7 mouse cellular contexts compared by ENCODE assay signal in genomic region chr17:47973563-47974472, GRCm38 (mm10). TPM values are rescaled to one million over a fixed set of nuclear protein-coding genes. Genes with fewer than 3 reads are reported as not detected.
A peak's percentile ranks its signal among the peaks of the same experiment; 100 is the strongest.
DNase-seq lines count a peak whose midpoint lies in the region; ATAC-seq and TF ChIP-seq lines count a peak whose summit lies in the region.

No protein-coding gene starts in this region.

- H3K4me3 ChIP-seq in gastrocnemius, adult 2 months = peak overlapping the region; percentile 69
- peak overlapping the region; percentile 29 for H3K4me3 ChIP-seq in hindbrain, embryonic 14.5 days (replicated peaks; ENCODE audit: low read length)
- peak overlapping the region; percentile 57 for H3K4me3 ChIP-seq in midbrain, embryonic 10.5 days

- H3K4me1 ChIP-seq in hindbrain, embryonic 14.5 days (replicated peaks; ENCODE audit: control insufficient read depth, insufficient read depth, low read length) = peaks cover 28% of the 10 kb centered on the region
- peaks cover 51% of the 10 kb centered on the region for H3K4me1 ChIP-seq in midbrain, embryonic 10.5 days

- intact Hi-C loops in gastrocnemius, adult 2 months (cut with DNase I) = loop anchor here (2.0 kb wide), 1 partner anchor 49 kb away; the partner anchor contains the start of gene Foxp4
- intact Hi-C loops in left cerebral cortex, postnatal 4 days (cut with DNase I) = no loop called here

- peak overlapping the region; percentile 82 for H3K4me2 ChIP-seq in hindbrain, embryonic 14.5 days (replicated peaks)

- peaks cover 32% of the 10 kb centered on the region for H3K27me3 ChIP-seq in hindbrain, embryonic 14.5 days (ENCODE audit: control insufficient read depth, insufficient read depth, low read length)
- H3K27me3 ChIP-seq in midbrain, embryonic 10.5 days (ENCODE audit: low read depth, poor library complexity, severe bottlenecking) = peaks cover 54% of the 10 kb centered on the region
- H3K27me3 ChIP-seq in splenic B cell, adult 2 months (ENCODE audit: control insufficient read depth, insufficient read depth, low read length, poor library complexity, severe bottlenecking) = peaks cover 2% of the 10 kb centered on the region; the same call in 1 of the 2 replicates

- ATAC-seq in hindbrain, embryonic 14.5 days (ENCODE audit: low FRiP score) = peak; percentile 42; the same call in 1 of the 2 replicates

- no peak for TF ChIP-seq CTCF in gastrocnemius, adult 2 months (IDR thresholded peaks at IDR 0.05)

- H3K9ac ChIP-seq in hindbrain, embryonic 14.5 days = peak overlapping the region; percentile 47; the same call in 1 of the 2 replicates

- H3K27ac ChIP-seq in gastrocnemius, adult 2 months = peak overlapping the region; percentile 79
- H3K27ac ChIP-seq in hindbrain, embryonic 14.5 days = no peak overlapping the region
- H3K27ac ChIP-seq in midbrain, embryonic 10.5 days (replicated peaks) = peak overlapping the region; percentile 91

- 3% methylated on average over 61 of the region's 61 CpGs for WGBS in hindbrain, embryonic 14.5 days
- 2% methylated on average over 61 of the region's 61 CpGs for WGBS in midbrain, embryonic 10.5 days

- peak; percentile 74 for DNase-seq in Muller cell, postnatal 12 days (ENCODE audit: inconsistent ontology term)
- peak; percentile 24 to 49 for DNase-seq in adrenal gland, postnatal 4 days (ENCODE audit: low spot score in 2 of 2)
- peak; percentile 85 for DNase-seq in gastrocnemius, adult 2 months
- peak; percentile 67 for DNase-seq in hindbrain, embryonic 14.5 days (ENCODE audit: low spot score)
- peak; percentile 41 for DNase-seq in left cerebral cortex, postnatal 4 days
- DNase-seq in midbrain, embryonic 10.5 days (ENCODE audit: low spot score) = peak; percentile 76
- peak; percentile 45 for DNase-seq in splenic B cell, adult 2 months (ENCODE audit: low read depth, low spot score)

- H3K9me3 ChIP-seq in hindbrain, embryonic 14.5 days (ENCODE audit: control insufficient read depth, low read length) = no peaks in the 10 kb centered on the region
- peaks cover 5% of the 10 kb centered on the region; the same call in 1 of the 2 replicates for H3K9me3 ChIP-seq in midbrain, embryonic 10.5 days (replicated peaks)

- no peaks in the 10 kb centered on the region for H3K36me3 ChIP-seq in hindbrain, embryonic 14.5 days (replicated peaks; ENCODE audit: control insufficient read depth, insufficient read depth)
- H3K36me3 ChIP-seq in midbrain, embryonic 10.5 days = peaks cover 4% of the 10 kb centered on the region; the same call in 1 of the 2 replicates
- no peaks in the 10 kb centered on the region for H3K36me3 ChIP-seq in splenic B cell, adult 2 months (ENCODE audit: control insufficient read depth, insufficient read depth, low read length, poor library complexity, severe bottlenecking)

RNA-seq across cellular contexts. Expression of gene Foxp4, which starts 49.4 kb away (rescaled TPM):
- total RNA-seq in adrenal gland, postnatal 4 days (2021) = 10 to 100 TPM; 37.8 to 41.2 TPM
- total RNA-seq in gastrocnemius, adult 2 months (2021) = 1 to 10 TPM; 7.3 to 7.9 TPM
- 34.3 and 35.1 TPM in 2 replicates for polyA plus RNA-seq in hindbrain, embryonic 14.5 days (2014; fragmentation: Nextera tagmentation; extraction: Ambion mirVana)
- total RNA-seq in left cerebral cortex, postnatal 4 days (2021) = 10 to 100 TPM; 78.3 to 89.0 TPM
- 21.8 and 25.5 TPM in 2 replicates for polyA plus RNA-seq in midbrain, embryonic 10.5 days (2016; fragmentation: Nextera tagmentation; extraction: Ambion mirVana)

Comparison
In these comparisons a context has a peak if more than half of its experiments do, and no peak if none do; other contexts are left out.
1. RNA of gene Foxp4, which starts 49.4 kb away (total RNA-seq): 78.3 to 89.0 TPM in left cerebral cortex, postnatal 4 days and 37.8 to 41.2 TPM in adrenal gland, postnatal 4 days; 7.3 to 7.9 TPM in gastrocnemius, adult 2 months; every median in the first group is over 4 times any median in the second.
2. Peak in every context shown above with its lines, with median percentiles within 50 percentile points of each other: DNase-seq and H3K4me3 ChIP-seq.